Mouse (Mus musculus): Measurements from ENCODE around the gene Msi1. TPM values are rescaled to one million over a fixed set of nuclear protein-coding genes. Genes with fewer than 3 reads are reported as not detected.
"Not testable (repeated sequence)": the region's sequence is repeated elsewhere in the genome, so short reads cannot be mapped to it uniquely, and the experiment has no call there.

Gene Msi1
- total RNA-seq, 2 experiments from 2014 or later: 27.0 to 33.2 TPM

DNA sequence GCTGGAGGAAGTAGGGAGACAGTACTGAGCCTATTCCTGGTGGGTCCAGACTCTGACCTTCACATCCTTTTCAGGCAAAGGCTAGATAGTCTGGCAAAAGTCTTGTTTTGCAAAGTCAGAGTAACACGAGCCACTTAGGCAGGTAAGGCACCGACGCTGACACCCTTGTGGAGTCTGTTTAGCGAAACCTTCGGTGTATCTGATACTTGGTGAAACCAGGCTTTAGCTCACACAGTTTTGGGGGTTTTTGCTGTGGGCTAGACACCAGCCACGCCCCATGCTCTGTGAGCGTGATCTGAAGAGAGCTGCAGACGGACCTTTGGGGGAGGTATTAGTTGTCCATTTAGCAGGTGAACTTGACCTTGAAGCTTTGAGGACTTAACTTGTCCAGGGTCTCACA lies 3.8 kb downstream of the Msi1 start:
- no peak for DNase-seq (ENCODE audit: low spot score in 2 of 2)

DNA sequence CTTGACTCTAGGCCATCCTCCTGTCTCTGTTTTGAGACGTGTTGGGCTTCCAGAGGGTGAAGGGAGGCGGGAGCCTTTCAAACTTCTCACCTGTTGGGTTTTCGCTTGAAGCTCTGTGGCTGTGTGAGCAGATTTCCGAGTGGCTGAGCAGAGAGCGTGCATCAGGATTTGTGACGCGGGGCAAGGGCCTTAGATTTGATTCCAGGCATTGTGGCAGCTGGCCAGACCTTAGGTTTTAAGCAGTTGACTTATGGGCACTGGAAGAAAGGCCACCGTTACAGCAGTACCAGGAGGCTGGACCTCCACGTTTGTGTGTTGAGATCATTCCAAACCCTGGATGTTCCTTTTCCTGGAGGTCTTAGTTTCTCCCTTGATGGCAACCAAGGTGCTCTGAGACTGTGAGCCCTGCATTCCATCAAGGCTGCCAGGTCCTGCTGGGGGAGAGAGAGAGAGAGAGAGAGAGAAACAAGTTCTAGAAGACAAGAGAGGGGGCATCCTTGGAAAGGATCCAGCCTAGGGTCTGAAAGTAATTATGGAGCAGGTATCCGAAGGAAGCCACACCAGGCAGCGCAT lies 5.0 kb downstream of the Msi1 start:
- DNase-seq (ENCODE audit: low spot score in 2 of 2): no peak

DNA sequence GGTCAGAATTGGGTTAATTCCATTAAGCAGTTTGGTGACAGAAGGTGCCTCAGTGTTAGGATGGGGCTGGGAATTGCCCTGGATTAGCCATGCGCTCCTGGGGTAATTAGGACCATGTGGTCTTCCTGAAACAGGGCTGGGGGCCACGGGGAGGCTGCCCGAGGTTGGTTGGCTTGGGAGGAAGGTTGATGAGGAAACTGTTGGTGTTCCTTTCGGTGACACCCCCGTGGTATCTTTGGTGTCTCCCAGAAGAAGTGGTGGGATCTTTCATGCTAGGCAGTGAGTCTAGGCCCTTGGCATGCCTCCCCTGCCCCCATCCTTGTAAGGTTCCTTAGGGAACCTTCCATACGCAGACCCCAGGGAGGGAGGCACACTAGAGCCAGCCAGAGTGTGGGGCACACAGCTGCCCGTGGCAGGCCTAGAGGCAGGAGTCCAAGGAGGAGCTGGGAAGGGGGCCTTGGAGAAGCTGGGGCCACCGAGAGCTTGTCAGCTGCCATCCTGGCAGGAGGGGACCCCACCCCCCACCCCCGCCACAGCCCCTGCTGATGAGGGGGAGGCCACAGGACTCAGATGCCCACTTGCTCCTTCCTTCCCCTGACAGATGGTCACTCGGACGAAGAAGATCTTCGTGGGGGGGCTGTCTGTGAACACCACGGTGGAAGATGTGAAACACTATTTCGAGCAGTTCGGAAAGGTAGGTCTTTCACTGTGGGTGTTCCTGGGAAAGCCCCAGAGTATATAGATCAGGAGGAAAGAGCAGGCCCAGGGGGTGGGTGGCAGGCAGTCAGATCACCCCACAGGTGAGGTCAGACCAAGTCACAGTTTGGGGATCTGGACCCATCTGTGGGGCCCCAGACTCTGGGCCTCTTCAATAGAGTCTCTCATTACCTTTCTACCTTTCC lies 5.7 kb downstream of the Msi1 start:
- no peak for DNase-seq (ENCODE audit: low spot score in 2 of 2)

DNA sequence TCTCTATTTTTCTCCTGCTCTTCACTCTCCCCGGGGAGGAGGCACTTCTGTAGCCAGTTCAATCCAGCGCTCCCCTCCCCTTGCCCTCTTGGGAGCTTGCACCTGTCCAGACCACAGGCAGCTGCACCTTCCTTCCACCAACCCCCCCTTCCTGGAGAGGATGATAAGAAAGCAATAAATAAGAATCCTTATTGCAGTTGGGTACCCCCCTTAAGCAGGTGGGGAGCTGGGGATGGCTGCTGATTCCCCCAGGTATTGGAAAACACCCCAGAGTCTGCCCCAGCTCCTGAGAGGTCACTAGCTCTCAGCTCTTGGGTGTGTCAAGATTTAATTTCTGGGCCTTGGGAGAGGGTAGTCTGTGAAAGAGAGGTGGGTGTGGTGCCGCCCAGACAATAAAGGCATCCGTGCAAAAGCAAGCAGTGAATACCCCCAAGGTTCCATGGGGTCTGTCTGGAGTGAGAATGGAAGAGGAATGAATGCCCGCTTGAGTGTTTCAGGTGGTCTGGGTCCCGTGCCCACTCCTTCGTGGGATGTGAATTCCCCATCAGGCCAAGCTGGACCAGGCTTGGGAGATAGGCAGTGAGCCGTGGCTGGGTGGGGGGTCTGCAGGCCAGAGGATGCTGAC lies 6.5 kb downstream of the Msi1 start:
- no peak for DNase-seq (ENCODE audit: low spot score in 2 of 2)

DNA sequence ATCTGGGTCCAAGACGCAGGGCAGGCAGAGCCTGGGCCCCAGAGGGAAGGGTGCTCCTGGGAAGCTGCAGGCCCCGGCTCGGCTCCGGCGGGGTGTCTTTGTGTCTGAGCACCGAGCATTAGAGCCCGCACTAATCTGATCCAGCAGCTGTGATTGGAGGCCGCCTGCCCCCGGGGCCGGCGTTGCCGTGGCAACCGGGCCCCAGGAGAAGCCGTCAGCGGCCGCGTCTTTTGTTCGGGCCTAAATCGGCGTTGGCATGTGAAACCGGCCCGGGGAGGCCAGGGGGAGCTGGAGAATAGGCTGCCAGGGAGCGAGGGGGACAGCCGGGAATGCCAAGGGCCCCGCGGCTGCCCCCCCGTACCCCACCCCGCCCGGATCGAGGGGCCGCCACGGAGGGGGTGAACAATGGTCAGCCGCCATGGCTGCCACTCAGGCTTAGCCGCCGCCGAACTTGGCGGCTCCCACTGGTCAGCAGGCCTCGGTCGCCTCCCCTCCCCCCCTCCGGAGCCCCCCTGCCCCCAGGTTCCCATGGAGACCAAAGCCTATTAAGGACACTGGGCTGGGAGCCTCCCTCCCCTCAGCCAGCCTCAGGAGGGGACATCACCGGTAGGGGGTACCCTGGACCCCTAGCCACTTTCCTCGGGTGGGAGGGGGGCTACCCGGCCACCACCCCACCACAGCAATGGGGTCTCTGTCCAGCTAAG lies 7.2 kb downstream of the Msi1 start:
- DNase-seq (ENCODE audit: low spot score in 2 of 2): peak in 1 of 2 experiments; percentile 40

DNA sequence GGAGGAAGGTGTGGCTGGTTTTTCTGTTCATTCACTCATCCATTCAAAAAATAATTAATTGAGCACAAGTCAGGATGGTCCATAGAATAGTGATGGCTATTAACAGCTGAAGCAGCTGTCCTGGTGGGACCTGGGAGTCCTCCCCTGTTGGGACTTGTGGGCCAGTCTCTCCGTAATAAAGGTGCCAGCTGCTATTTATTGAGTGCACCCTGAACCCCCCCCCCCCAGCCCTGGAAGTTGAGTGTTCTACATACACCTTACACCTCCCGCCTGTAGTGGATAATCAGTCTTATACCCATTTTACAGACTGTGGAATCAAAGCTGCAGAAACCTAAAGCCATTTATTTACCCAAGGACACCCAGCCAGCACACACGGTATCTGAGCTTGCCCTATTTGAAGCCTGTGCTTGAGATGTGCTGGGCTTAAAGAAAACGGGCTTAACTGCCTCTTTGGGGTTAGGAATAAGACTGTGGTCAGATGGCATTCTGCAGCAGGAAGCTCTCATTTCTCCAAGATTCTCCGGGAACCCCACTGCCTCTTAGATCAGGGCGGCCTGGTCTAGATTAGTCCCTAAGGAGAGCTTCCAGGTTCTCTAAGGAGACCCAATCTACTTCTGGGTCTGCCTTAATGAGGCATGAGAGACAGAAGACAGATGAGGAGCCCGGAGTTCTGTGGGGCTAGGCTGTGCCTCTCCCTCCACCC lies 8.0 kb downstream of the Msi1 start:
- DNase-seq (ENCODE audit: low spot score in 2 of 2): no peak

DNA sequence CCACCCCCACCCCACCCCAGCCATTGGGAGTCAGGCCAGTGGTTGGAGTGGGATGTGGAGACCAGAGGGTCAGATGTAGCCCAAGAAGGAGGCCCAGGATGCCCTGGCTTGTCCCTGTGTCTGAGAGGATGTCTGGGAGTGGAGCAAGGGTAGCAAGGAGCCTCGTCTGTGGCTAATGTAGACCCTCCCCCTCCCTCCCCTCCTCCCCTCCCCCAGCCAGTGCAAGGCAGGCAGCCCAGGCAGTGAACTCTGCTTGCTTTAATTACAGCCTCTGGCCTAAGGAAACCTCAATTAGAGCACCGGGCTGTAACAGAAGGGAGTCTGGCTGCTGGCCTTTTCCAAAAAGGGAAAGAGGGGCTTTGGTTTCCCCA lies 8.5 kb downstream of the Msi1 start:
- no peak for DNase-seq (ENCODE audit: low spot score in 2 of 2)

DNA sequence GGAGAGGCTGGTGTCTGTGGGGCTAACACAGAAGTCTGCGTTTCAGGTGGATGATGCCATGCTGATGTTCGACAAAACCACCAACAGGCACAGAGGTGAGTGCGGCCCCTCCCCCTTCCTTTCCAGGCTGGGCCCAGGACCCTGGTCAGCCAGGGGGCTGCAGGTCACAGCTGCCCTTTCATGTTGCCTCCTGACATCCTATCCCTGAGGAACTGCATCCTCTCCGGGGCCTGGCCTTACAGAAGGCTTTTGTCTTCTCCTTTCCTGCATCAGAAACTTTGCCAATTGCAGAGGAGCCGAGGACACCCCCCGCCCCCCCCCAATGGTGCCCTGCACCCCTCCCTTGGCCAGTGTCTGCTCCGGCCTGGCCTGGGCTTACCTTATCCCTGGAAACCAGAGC lies 9.3 kb downstream of the Msi1 start:
- DNase-seq (ENCODE audit: low spot score in 2 of 2): no peak

DNA sequence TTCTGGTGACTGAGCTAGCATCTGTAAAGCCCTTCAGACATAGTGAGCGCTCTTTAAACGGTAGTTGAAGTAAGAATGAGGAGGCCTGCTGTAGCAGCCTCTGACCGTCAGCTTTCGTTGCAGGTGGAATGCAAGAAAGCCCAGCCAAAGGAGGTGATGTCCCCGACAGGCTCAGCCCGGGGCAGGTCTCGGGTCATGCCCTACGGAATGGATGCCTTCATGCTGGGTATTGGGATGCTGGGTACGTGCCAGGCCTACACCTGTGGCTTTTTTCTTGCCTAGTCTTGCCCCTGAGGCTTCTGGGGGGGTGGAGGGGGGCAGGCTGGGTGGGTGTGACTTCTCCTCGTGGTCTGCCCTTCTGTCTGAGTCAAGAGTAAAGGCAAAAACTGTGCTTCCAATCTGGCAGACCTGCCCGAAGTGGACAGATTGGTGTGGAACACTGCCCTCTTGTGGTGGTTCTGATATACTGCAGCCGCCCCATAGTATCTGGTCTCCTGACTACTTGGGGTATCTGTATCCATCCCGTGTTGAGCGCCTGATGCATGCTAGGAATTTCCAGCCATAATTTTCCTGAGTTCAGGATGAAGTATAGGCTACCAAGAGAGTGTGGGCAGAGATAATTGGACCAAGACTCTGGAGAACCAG lies 11.9 kb downstream of the Msi1 start:
- peak in 1 of 2 experiments; percentile 50 for DNase-seq (ENCODE audit: low spot score in 2 of 2)

DNA sequence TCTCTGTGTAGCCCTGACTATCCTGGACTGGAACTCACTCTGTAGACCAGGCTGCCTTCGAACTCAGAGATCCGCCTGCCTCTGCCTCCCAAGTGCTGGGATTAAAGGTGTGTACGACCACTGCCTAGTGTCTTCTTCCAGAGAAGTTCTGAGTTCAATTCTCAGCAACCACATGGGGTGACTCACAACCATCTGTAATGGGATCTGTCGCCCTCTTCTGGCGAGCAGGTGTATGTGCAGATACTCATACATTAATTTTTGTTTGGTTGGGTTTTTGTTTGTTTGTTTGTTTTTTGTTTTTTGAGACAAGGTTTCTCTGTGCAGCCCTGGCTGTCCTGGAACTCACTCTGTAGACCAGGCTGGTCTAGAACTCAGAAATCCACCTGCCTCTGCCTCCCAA lies 13.3 kb downstream of the Msi1 start:
- not testable (repeated sequence) for DNase-seq (ENCODE audit: low spot score in 2 of 2)

DNA sequence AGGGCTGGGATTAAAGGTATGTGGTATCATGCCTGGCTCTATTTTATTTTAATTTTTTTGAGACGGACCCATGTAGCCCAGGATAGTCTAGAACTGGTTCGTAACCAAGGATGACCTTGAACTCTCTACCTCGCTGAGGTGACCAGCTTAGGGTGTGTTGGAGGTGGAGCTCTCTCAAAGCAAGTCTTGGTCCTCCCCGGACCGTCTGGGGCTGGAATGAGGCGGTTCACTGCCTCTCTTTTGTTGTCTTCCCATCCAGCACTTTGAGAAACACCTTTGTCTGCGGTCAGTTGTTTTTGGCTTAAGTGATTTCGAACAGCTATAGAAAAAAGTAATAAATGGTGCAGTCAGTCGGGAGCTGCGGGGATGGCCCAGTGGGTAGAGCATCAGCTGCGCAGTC lies 14.7 kb downstream of the Msi1 start:
- no peak for DNase-seq (ENCODE audit: low spot score in 2 of 2)

DNA sequence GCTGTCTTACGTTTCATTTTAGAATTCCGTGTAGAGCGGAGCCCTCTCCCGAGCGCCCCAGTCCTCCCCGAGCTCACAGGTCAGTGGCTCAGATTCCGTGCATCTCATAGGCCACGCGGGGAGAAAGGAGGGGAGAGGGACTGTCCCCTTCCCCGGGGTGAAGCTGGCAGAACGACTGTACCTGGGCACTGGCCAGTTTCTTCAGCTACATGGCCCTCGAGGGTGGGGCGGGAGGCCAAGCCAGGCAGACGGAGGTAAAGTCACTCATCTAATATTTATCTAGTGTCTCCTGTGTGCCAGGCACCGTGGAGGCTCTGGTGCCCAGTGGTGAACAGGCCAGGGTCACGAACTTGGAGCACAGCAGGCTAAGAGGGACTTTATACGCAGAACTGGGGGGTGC lies 17.7 kb downstream of the Msi1 start:
- no peak for DNase-seq (ENCODE audit: low spot score in 2 of 2)

DNA sequence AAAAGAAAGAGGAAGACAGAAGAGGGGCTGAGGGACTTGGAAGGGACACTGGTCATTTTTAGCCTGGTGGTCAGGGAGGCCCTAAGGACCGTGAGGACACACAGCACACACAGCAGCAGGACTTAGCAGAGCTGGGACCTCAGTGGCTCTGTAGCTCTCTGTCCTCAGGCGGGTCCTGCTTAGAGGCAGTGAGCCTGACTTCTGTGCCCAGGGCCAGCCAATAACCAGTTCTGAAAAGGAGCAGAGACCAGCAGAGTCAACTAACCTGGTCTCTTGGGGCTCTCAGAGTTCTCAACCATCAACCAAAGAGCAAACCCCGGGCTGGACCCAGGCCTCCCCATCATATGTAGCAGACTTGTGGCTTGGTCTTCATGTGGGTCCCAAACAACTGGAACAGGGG lies 19.8 kb downstream of the Msi1 start:
- DNase-seq (ENCODE audit: low spot score in 2 of 2): no peak

DNA sequence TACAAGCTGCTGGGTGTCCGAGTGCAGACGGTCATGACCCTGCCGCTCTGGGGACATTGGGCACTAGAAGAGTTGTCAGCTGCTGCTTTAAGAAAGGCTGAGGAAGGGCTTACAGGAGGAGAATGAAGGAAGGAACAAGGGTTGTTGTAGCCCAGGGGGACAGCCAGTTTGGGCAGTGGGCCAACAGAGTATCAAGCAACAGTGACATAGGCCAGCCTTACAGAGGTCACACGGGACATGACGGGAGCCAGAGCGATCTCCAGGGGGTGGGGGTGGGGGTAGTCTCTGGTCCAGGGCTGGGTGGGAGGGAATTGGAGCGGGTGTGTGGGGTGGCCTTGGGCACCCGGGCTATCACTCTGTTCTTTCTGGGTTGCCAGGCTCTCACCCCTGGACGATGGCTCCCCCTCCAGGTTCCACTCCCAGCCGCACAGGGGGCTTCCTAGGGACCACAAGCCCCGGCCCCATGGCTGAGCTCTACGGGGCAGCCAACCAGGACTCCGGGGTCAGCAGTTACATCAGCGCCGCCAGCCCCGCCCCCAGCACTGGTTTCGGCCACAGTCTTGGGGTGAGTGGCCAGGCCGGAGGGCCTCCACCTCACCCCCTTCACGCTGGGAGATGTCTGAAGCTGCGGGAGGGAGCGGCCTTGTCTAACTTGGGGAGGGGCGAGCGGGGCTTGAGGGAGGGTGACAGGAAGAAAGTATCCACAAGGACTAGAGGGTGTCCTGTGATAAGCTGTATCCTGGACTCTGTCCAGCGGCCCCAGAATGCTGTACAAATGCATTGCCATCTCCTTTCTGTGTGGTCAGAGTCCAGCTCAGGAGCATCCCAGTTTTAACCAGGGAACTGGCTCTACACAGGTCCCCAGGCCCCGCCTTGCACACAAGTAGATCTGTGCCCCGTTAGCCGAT lies 21.3 kb downstream of the Msi1 start:
- DNase-seq (ENCODE audit: low spot score in 2 of 2): no peak

DNA sequence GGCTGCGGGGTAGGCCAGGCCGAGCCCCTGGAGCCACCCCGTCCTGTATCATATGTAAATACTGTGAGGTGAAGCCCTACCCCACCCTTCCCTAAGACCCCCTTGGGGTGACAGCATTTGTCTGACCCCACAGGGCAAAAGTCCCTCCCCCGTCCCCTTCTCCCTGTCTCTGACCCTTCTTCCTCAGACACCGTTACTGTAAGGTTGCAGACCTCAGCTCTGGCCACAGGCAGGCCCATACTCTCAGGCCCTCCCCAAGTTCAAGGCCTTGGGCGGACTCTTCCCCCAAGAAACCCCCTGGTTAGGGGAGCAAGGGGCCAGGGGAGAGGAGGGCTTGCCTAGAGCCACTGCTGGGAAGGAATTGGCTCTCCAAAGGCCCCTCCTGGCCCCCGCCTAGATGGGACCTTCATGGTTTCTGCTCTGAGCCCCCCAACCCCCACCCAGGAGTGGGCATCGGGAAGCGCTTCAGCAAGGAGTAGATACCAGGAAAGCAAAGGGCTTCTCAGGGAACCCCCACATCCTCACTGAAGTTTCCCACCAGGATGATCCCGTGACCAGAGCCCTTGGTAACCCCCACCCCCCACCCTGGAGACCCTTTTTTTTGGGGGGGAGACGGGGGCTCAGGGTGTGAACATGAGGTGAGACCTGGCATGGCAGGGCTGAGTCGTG lies 25.2 kb downstream of the Msi1 start:
- no peak for DNase-seq (ENCODE audit: low spot score in 2 of 2)

DNA sequence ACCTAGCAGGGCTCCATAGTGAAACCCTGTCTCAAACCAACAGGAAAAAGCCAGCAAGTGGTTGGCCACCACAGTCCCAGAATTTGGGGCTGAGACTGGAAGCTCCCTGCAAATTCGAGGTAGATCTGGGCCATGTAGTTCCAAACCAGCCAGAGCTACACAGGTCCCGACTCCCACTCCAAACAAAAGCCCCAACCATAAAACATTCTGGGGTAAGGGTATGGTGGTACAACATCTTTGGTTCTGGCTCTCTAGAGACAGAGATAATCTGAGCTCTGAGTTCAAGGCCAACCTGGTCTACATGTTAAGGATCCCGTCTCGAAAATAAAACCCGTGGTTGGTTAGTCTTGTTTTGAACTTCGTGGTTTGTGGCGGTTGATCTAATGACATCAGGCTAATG lies 26.4 kb downstream of the Msi1 start:
- DNase-seq (ENCODE audit: low spot score in 2 of 2): no peak

DNA sequence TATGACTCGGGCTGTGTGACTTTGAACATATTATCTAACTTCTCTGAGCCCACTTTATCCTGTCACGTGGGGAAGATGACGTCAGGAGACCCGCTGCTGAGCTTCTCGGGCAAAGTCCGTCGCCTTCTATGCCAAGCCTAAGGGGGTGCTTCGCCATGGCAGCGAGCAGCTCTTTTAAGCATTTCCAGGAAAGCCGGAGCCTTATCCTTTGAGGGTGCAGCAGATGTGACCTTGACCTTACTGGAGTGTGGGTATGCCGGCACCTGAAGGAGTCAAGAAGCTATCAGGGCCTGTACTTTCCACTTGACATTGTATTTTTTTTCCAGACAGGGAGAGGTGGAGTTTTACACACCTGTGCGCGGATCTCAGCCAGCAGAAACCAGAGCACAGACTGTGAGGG lies 29.5 kb downstream of the Msi1 start:
- no peak for DNase-seq (ENCODE audit: low spot score in 2 of 2)

DNA sequence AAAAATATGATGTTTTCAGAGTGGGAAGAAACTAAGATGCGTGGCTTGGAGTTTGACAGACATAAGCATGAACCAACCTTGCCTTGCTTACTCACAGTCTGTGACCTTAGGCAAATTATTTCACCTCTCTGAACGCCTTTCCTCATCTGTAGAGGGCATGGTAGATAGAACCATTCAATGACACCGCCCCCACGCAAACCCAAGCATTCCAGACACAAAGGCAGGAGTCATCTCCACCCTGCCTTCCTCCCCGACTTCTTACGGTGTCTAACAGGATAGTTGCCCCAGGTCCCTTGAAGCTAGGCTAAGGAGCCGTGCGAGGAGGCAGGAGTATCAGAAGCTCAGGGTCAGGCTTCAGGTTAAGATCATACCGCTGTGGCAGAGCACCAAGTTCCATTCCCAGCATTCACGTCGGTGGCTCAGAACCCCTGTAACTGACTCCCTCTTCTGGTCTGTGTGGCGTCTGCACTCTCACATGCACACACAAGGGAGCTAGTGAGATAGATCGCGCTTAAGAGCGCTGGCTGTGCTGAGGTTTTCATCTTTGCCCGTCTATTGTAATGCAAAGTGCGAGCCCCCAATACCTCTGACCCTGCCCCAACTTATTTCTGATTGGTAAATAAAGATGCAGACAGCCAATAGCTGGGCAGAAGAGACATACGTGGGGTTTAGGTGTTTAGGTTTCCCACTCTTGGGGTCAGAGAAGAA lies 35.2 kb downstream of the Msi1 start:
- no peak for DNase-seq (ENCODE audit: low spot score in 2 of 2)

All from adrenal gland, postnatal 4 days (tissue).